Mouse (Mus musculus): ENCODE data around the gene Eif2b1.
"Not testable (repeated sequence)": the region's sequence is repeated elsewhere in the genome, so short reads cannot be mapped to it uniquely, and the experiment has no call there.

The Eif2b1 gene

DNA sequence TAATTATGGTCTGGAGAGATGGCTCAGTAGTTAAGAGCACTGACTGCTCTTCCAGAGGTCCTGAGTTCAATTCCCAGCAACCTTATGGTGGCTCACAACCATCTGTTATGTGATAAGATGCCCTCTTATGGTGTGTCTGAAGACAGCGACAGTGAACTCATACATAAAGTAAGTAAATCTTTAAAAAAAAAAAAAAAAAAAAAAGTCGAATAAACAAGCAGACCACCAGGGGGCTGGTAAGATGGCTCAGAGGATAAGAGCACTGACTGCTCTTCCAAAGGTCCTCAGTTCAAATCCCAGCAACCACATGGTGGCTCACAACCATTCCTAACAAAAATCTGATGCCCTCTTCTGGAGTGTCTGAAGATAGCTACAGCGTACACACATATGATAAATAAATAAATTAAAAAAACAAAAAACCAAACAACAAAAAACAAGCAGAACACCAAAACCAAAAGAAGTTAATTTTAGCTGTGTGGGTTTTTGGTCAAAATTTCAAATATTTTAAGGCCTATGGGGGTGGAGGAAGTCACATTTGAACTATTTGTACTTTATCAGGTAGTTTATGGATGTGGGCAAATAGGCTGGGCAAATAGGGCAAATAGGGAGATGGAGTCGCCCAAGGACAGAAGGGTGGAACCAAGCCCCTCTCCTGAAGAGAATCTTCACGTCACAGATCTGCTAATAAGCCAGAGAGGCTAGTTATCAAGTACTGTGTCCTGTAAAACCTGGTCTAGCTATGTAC lies 27.4 kb downstream of the Eif2b1 start:
- not testable (repeated sequence) for DNase-seq (ENCODE audit: extremely low read depth, insufficient read length, low spot score)

DNA sequence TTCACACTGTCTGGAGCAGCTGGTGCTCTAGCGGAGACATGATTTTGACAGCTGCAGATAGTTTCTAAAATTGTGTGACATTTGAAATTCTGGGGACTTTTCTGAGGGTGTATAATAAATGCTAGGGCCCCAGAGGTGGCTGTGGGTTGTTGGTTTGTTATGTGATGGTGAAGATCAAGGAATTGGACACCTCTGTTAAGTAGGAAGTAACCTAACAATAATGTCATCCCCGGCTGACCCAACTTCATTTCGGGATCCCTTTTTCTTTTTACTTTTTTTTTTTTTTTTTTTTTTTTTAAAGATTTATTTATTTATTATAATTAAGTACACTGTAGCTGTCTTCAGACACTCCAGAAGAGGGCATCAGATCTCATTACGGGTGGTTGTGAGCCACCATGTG lies 28.2 kb downstream of the Eif2b1 start:
- DNase-seq (ENCODE audit: extremely low read depth, insufficient read length, low spot score), result not testable (repeated sequence)

GRCm38 (mm10) chr5:124541602-124541973 lies 37.3 kb downstream of the Eif2b1 start:
- no peak for DNase-seq (ENCODE audit: extremely low read depth, insufficient read length, low spot score)

DNA sequence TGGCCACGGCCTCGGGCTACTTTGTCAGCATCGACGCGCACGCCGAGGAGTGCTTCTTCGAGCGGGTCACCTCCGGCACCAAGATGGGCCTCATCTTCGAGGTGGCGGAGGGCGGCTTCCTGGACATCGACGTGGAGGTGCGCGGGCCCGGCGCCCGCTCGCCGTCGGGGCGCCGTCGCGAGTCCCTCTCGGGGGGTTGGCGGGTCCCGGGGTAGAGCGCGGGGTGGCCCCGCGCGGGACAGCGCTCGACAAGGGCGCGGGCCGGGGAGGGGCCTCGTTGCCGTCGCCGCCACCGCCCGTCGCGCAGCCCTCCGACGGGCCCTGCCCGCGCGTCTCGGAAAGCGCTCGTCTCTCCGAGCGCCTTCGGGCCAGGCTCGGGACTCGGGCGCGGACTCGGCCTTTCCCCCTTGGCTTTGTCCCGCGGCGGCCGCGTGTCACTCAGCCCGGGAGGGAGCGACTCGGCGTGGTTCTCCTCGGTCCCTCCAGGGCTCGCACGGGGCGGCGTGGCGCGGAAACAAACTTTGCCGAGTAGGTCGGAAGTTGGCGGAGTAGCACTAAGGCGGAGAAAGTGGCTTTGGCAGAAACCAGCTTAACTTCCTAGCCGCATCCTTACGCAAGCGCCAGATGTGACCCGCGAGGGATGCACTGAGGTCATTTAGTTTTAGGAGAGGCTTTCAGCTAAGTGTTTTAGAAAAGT lies 37.9 kb downstream of the Eif2b1 start:
- DNase-seq (ENCODE audit: extremely low read depth, insufficient read length, low spot score), result peak; percentile 78

DNA sequence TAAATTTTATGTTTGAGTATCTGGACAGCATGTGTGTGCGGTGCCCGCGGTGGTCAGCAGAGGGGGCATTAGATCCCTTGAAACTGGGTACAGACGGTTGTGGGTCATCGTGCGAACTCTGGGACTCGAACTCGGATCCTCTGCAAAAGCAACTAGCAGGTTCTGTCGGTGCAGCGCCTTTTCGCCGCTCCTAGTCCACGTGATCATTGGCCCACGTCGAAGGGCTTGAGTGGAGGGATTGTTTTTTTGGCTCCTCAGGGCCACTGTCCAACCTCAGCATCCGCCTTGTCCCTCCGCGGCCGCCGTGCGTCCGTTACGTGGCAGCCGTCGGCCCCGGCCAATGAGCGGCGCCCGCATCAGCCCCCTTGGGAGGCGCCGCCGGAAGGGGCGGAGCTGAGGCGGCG lies 38.5 kb downstream of the Eif2b1 start, which contains the start of gene Tmed2:
TSS of gene Tmed2 (plus strand) at position 313 of the 404 bp plus-strand sequence.
- DNase-seq (ENCODE audit: extremely low read depth, insufficient read length, low spot score), result peak; percentile 97

- DNase-seq (ENCODE audit: extremely low read depth, insufficient read length, low spot score), result no peak
These were observed 39.0 kb downstream of the Eif2b1 start for GRCm38 (mm10) chr5:124539905-124540304.

GRCm38 (mm10) chr5:124538813-124539792 lies 39.8 kb downstream of the Eif2b1 start:
- peak; percentile 68 for DNase-seq (ENCODE audit: extremely low read depth, insufficient read length, low spot score)

DNA sequence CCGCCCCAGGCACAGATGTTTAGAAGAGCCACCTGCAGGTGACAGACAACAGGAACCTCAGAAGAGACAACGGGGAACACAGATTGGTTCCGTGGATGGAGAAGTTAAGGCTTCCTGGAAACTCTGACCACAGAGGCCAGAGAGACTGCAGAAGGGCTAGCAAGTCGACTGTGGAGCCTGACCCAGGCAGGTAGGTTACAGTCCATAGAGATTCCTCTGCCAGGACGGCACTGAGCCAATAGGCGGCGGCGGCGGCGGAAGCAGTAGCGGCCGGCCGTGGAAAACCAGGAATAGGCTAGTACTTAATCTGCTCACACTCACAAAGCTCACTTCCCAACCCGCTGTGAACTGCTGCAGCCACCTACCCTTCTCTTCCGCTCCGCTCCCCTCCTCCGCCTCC lies 42.2 kb downstream of the Eif2b1 start:
- no peak for DNase-seq (ENCODE audit: extremely low read depth, insufficient read length, low spot score)

GRCm38 (mm10) chr5:124535016-124535415 lies 43.9 kb downstream of the Eif2b1 start:
- no peak for DNase-seq (ENCODE audit: extremely low read depth, insufficient read length, low spot score)

DNA sequence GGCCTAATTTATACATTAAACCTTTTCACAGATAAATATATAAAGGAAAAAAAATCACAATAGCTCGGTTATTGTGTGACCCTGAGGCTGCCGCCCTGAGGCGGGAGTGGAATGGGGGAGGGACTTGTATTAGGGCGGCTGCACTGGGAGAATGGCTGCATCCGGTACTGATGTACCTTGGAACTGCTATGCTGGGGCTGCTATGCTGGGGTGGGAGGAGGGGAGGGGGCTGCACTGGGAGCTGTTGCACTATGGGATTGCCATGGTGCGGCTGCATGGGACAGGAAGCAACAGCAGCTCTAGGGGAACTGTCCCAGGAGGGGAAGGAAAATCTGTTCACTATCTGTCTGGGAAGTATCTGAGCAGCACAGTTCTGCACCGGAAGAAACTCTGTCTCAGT lies 46.5 kb downstream of the Eif2b1 start:
- no peak for DNase-seq (ENCODE audit: extremely low read depth, insufficient read length, low spot score)

DNA sequence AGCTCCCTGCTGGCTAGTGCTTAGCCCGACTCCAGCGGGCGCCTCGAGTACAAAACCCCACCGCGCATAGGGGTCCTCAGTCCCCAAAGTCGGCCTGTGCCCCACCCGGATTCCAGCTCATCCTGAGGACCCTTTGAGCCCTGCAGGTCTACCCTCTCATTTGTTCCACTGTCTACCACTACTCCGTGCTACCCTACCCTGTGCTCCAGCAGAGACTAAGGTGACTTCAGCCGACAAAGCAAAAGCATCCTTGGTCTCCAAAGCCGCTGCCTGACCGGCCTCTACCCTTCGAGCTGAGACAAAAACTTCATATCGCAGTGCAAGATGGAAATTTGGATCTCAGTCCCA lies 47.4 kb downstream of the Eif2b1 start:
- no peak for DNase-seq (ENCODE audit: extremely low read depth, insufficient read length, low spot score)

- DNase-seq (ENCODE audit: extremely low read depth, insufficient read length, low spot score), result peak; percentile 74
These were observed 48.0 kb downstream of the Eif2b1 start, which contains the start of gene Rilpl1 for GRCm38 (mm10) chr5:124530655-124531582. Rilpl1 (minus strand) TSS chr5:124531391.

DNA sequence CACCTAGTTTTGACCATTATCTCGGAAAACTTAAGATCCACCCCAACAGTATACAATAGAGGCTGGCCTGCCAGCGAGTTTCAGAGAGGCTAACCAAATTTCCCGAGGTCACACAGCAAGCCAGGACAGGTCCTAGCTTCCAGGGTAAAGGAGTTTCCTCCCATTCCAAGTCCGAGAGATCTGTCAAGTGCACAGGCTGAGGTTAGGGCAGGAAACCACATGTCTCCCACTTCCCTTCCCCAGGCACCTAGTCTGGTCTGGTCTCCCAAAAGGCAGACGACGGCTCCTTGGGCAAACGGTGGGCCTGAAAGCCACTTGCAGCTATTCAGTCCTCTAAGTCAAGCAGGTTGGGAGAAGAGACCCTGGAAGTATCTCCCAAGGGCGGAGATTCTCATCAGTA lies 49.2 kb downstream of the Eif2b1 start:
- DNase-seq (ENCODE audit: extremely low read depth, insufficient read length, low spot score), result no peak

DNA sequence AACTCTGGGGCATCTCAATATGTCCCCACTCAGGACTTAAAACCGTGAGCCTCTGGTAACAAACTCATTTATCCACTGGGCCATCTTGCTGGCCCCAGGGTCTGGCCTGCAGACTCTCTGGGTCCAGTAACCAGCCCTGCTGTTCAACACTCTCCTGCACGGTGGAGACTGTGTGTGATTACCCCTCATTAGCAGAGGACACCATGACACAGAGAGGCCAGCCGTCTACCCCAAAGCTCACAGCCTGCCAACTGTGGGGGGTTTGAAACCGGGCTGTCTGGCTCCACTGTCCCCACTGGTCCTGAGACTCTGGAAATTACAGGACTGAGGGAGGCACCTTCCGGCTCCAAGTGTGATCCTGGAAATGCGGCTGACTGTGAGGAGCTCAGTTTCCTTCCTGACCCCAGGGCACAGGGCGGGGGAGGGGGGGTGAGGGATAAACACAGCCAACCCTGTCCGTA lies 49.7 kb downstream of the Eif2b1 start:
- no peak for DNase-seq (ENCODE audit: extremely low read depth, insufficient read length, low spot score)

GRCm38 (mm10) chr5:124528791-124529190 lies 50.1 kb downstream of the Eif2b1 start:
- no peak for DNase-seq (ENCODE audit: extremely low read depth, insufficient read length, low spot score)

DNA sequence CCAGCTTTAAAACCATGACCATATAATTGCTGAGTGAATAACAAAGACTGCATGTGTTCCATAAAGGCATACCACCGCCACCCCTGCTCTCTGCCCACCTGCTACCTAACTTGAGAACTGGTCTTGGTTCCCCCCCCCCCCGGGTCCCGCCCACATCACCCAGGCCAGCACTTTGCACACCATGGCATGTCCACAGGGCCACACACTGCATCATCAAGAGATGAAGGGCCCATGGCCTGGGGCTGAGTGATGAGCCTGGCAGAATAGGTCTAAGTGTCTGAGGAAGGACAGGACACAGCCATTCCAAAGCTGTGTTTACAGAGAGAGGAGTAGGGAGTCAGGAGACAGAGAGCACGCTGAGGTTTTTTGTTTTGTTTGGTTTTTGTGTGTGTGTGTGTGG lies 50.6 kb downstream of the Eif2b1 start:
- DNase-seq (ENCODE audit: extremely low read depth, insufficient read length, low spot score), result no peak

GRCm38 (mm10) chr5:124524943-124525342 lies 54.0 kb downstream of the Eif2b1 start:
- DNase-seq (ENCODE audit: extremely low read depth, insufficient read length, low spot score), result no peak

GRCm38 (mm10) chr5:124523032-124523431 lies 55.9 kb downstream of the Eif2b1 start:
- DNase-seq (ENCODE audit: extremely low read depth, insufficient read length, low spot score), result no peak

GRCm38 (mm10) chr5:124521588-124521987 lies 57.3 kb downstream of the Eif2b1 start:
- no peak for DNase-seq (ENCODE audit: extremely low read depth, insufficient read length, low spot score)

Measured in 3134 (cell line).